Mouse (Mus musculus): ENCODE data around the gene Bicc1. TPM values are rescaled to one million over a fixed set of nuclear protein-coding genes. Genes with fewer than 3 reads are reported as not detected.

Bicc1 gene
- total RNA-seq, 2 experiments from 2014 or later, result 4.4 to 5.2 TPM

GRCm38 (mm10) chr10:71150486-71150885, 9.0 kb downstream of the Bicc1 start:
- TF ChIP-seq CTCF (conservative IDR thresholded peaks at IDR 0.05), result no peak
- Histone ChIP-seq H3K27ac (no peak overlapping the region), H3K4me3 (no peak overlapping the region)
- peak in 1 of 2 experiments; percentile 45 for DNase-seq (ENCODE audit: low spot score in 2 of 2)

- no peak for TF ChIP-seq CTCF (conservative IDR thresholded peaks at IDR 0.05)
- H3K4me3 ChIP-seq, result no peak overlapping the region
- no peak overlapping the region for H3K27ac ChIP-seq
- DNase-seq (ENCODE audit: low spot score in 2 of 2), result no peak
Observed at GRCm38 (mm10) chr10:71148951-71149603, 10.4 kb downstream of the Bicc1 start.

GRCm38 (mm10) chr10:71148226-71148625, 11.3 kb downstream of the Bicc1 start:
- no peak for TF ChIP-seq CTCF (conservative IDR thresholded peaks at IDR 0.05)
- Histone ChIP-seq H3K27ac (no peak overlapping the region), H3K4me3 (no peak overlapping the region)
- no peak for DNase-seq (ENCODE audit: low spot score in 2 of 2)

GRCm38 (mm10) chr10:71146681-71147615, 12.6 kb downstream of the Bicc1 start:
- no peak for DNase-seq (ENCODE audit: low spot score in 2 of 2)
- Histone ChIP-seq H3K4me3 (no peak overlapping the region), H3K27ac (no peak overlapping the region)
- TF ChIP-seq CTCF (conservative IDR thresholded peaks at IDR 0.05), result no peak

GRCm38 (mm10) chr10:71145801-71146200, 13.7 kb downstream of the Bicc1 start:
- TF ChIP-seq CTCF (conservative IDR thresholded peaks at IDR 0.05), result no peak
- Histone ChIP-seq H3K4me3 (no peak overlapping the region), H3K27ac (no peak overlapping the region)
- DNase-seq (ENCODE audit: low spot score in 2 of 2), result no peak

- no peak for TF ChIP-seq CTCF (conservative IDR thresholded peaks at IDR 0.05)
Observed at GRCm38 (mm10) chr10:71144191-71144590, 15.3 kb downstream of the Bicc1 start.

GRCm38 (mm10) chr10:71142568-71142967, 16.9 kb downstream of the Bicc1 start:
- no peak overlapping the region for H3K4me3 ChIP-seq
- no peak for DNase-seq (ENCODE audit: low spot score in 2 of 2)
- H3K27ac ChIP-seq, result no peak overlapping the region
- no peak for TF ChIP-seq CTCF (conservative IDR thresholded peaks at IDR 0.05)

More at GRCm38 (mm10) chr10:71144191-71144590, 15.3 kb downstream of the Bicc1 start:
- DNase-seq (ENCODE audit: low spot score in 2 of 2), result no peak
- H3K27ac ChIP-seq, result no peak overlapping the region
- H3K4me3 ChIP-seq, result no peak overlapping the region

- Histone ChIP-seq H3K27ac (no peak overlapping the region), H3K4me3 (no peak overlapping the region)
- no peak for DNase-seq (ENCODE audit: low spot score in 2 of 2)
- no peak for TF ChIP-seq CTCF (conservative IDR thresholded peaks at IDR 0.05)
Observed at GRCm38 (mm10) chr10:71140281-71140845, 19.1 kb downstream of the Bicc1 start.

GRCm38 (mm10) chr10:71138852-71139197, 20.7 kb downstream of the Bicc1 start:
- Histone ChIP-seq H3K4me3 (no peak overlapping the region), H3K27ac (no peak overlapping the region)
- no peak for DNase-seq (ENCODE audit: low spot score in 2 of 2)
- TF ChIP-seq CTCF (conservative IDR thresholded peaks at IDR 0.05), result no peak

GRCm38 (mm10) chr10:71138132-71138851, 21.2 kb downstream of the Bicc1 start:
- H3K27ac ChIP-seq, result no peak overlapping the region
- no peak for DNase-seq (ENCODE audit: low spot score in 2 of 2)
- TF ChIP-seq CTCF (conservative IDR thresholded peaks at IDR 0.05), result no peak
- no peak overlapping the region for H3K4me3 ChIP-seq

- no peak for DNase-seq (ENCODE audit: low spot score in 2 of 2)
- Histone ChIP-seq H3K27ac (no peak overlapping the region), H3K4me3 (no peak overlapping the region)
- TF ChIP-seq CTCF (conservative IDR thresholded peaks at IDR 0.05), result no peak
Observed at GRCm38 (mm10) chr10:71137606-71138005, 21.9 kb downstream of the Bicc1 start.

- no peak overlapping the region for H3K27ac ChIP-seq
- no peak overlapping the region for H3K4me3 ChIP-seq
- no peak for TF ChIP-seq CTCF (conservative IDR thresholded peaks at IDR 0.05)
- no peak for DNase-seq (ENCODE audit: low spot score in 2 of 2)
Observed at GRCm38 (mm10) chr10:71131333-71131732, 28.2 kb downstream of the Bicc1 start.

- TF ChIP-seq CTCF (conservative IDR thresholded peaks at IDR 0.05), result no peak
- DNase-seq (ENCODE audit: low spot score in 2 of 2), result no peak
- H3K4me3 ChIP-seq, result no peak overlapping the region
- H3K27ac ChIP-seq, result no peak overlapping the region
Observed at GRCm38 (mm10) chr10:71130261-71130660, 29.2 kb downstream of the Bicc1 start.
